ENCODE assay signal across 19 mouse cellular contexts in the genomic region with DNA sequence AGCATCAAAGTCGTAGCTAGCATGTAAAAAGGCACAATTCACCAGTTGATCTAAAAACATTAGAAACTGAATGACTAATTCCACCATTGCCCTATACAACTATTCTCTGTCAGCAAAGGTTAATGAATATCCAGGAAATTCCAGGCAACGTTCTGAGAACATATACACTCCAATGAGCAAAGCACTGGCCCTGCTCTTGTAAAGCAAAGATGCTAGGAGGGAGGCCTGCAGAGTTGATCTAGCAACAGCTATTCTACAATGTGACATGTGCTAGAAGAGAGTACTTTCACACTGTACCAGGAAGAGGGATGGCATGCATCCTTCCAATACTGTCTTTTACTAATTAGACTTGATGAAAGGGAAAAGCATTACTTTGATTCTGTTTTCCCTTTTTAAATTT.
DNase-seq lines count a peak whose midpoint lies in the region; ATAC-seq and TF ChIP-seq lines count a peak whose summit lies in the region.
"Had no signal": no experiment of that assay in that cellular context is flagged by ENCODE, and none has a peak within 500 bp of the region (broad histone marks: within the 10 kb centered on the region; RNA-seq: fewer than 3 reads in every experiment).

No protein-coding gene starts in this region.

- peaks cover 11% of the 10 kb centered on the region; the same call in 1 of the 2 replicates for H3K4me1 ChIP-seq in kidney, embryonic 15.5 days
- no peaks in the 10 kb centered on the region for H3K4me1 ChIP-seq in kidney, postnatal 0 days (replicated peaks; ENCODE audit: insufficient read depth, low read length)
- H3K4me1 ChIP-seq: embryonic facial prominence, embryonic 12.5 days; forebrain, embryonic 13.5 days; forebrain, embryonic 15.5 days had no signal

- H3K27ac ChIP-seq in kidney, embryonic 15.5 days = no peak overlapping the region
- no peak overlapping the region for H3K27ac ChIP-seq in kidney, postnatal 0 days
- H3K27ac ChIP-seq: embryonic facial prominence, embryonic 10.5 days; embryonic facial prominence, embryonic 12.5 days; forebrain, embryonic 13.5 days; forebrain, embryonic 15.5 days had no signal

- TF ChIP-seq CTCF in kidney, postnatal 0 days (IDR thresholded peaks at IDR 0.05; ENCODE audit: low read depth) = no peak
- no peak for TF ChIP-seq CTCF in Patski (IDR thresholded peaks at IDR 0.05)

- no peak for DNase-seq in kidney, postnatal 25 days
- peak; percentile 24 for DNase-seq in kidney, postnatal 0 days (ENCODE audit: low spot score)
- DNase-seq in kidney, adult 11 months = no peak
- peak; percentile 25 for DNase-seq in Patski (ENCODE audit: low read depth, low spot score)
- no peak for DNase-seq in gastrocnemius, postnatal 36 days
- DNase-seq: adrenal gland, adult 8-10 months; adrenal gland, postnatal 14 days; adrenal gland, postnatal 36 days; cerebellum, adult 11-12 months; cerebellum, adult 2 months; cerebellum, adult 9-10 months; cerebellum, postnatal 10 days; cerebellum, postnatal 25 days had no signal

- H3K36me3 ChIP-seq in kidney, embryonic 15.5 days = no peaks in the 10 kb centered on the region
- no peaks in the 10 kb centered on the region for H3K36me3 ChIP-seq in kidney, postnatal 0 days (ENCODE audit: insufficient read depth, low read length)
- H3K36me3 ChIP-seq: embryonic facial prominence, embryonic 10.5 days; embryonic facial prominence, embryonic 12.5 days; forebrain, embryonic 15.5 days had no signal

- 40% methylated on average over 2 of the region's 2 CpGs for WGBS in kidney, embryonic 15.5 days
- 34% methylated on average over 2 of the region's 2 CpGs for WGBS in kidney, postnatal 0 days

- H3K4me3 ChIP-seq in kidney, embryonic 15.5 days (replicated peaks) = no peak overlapping the region
- H3K4me3 ChIP-seq in kidney, postnatal 0 days (replicated peaks; ENCODE audit: low read depth, low read length) = no peak overlapping the region
- H3K4me3 ChIP-seq: embryonic facial prominence, embryonic 10.5 days; embryonic facial prominence, embryonic 12.5 days; forebrain, embryonic 13.5 days; forebrain, embryonic 15.5 days had no signal

- POLR2A ChIA-PET in Patski (lab: Charles Lee) = interaction anchor here (1.0 kb wide), 1 partner anchor 327 kb away, joined by 3 read pairs; no protein-coding TSS in a partner anchor

- CTCF ChIA-PET in Patski (lab: Charles Lee) = interaction anchor here (1.1 kb wide), 1 partner anchor 18 kb away, joined by 3 read pairs; no protein-coding TSS in a partner anchor

- H3K4me2 ChIP-seq in kidney, embryonic 15.5 days = no peak overlapping the region
- H3K4me2 ChIP-seq in kidney, postnatal 0 days (ENCODE audit: low read length) = no peak overlapping the region
- H3K4me2 ChIP-seq: embryonic facial prominence, embryonic 12.5 days; forebrain, embryonic 13.5 days; forebrain, embryonic 15.5 days had no signal

- ATAC-seq in kidney, embryonic 15.5 days (replicated peaks; ENCODE audit: low FRiP score) = peak; percentile 63
- ATAC-seq in kidney, postnatal 0 days (replicated peaks; ENCODE audit: low FRiP score, low read depth) = no peak
- peak; percentile 69 for ATAC-seq in Patski
- ATAC-seq: activated CD4-positive, CD25-positive, alpha-beta regulatory T cell, adult 4 months; forebrain, embryonic 13.5 days; forebrain, embryonic 15.5 days had no signal

- no peaks in the 10 kb centered on the region for H3K9me3 ChIP-seq in kidney, embryonic 15.5 days (replicated peaks)
- no peaks in the 10 kb centered on the region for H3K9me3 ChIP-seq in kidney, postnatal 0 days (replicated peaks; ENCODE audit: low read length)
- H3K9me3 ChIP-seq: embryonic facial prominence, embryonic 10.5 days; embryonic facial prominence, embryonic 12.5 days; forebrain, embryonic 13.5 days; forebrain, embryonic 15.5 days had no signal

- no peak overlapping the region for H3K9ac ChIP-seq in kidney, embryonic 15.5 days
- no peak overlapping the region for H3K9ac ChIP-seq in kidney, postnatal 0 days (ENCODE audit: low read depth, low read length)
- H3K9ac ChIP-seq: embryonic facial prominence, embryonic 12.5 days; forebrain, embryonic 13.5 days; forebrain, embryonic 15.5 days had no signal

- H3K27me3 ChIP-seq in kidney, embryonic 15.5 days = no peaks in the 10 kb centered on the region
- H3K27me3 ChIP-seq in kidney, postnatal 0 days (ENCODE audit: insufficient read depth, low read length) = no peaks in the 10 kb centered on the region
- no peaks in the 10 kb centered on the region for H3K27me3 ChIP-seq in Patski
- H3K27me3 ChIP-seq: embryonic facial prominence, embryonic 12.5 days; forebrain, embryonic 13.5 days; forebrain, embryonic 15.5 days had no signal

- in situ Hi-C loops in Patski (cut with MboI; ENCODE audit: low pct_unique_long_range_greater_than_20kb) = loop anchor here (10.0 kb wide), 1 partner anchor 758 kb away; no protein-coding TSS in a partner anchor

- intact Hi-C loops in gastrocnemius, postnatal 36 days (cut with DNase I) = no loop called here

Comparison
In these comparisons a context has a peak if more than half of its experiments do, and no peak if none do; other contexts are left out.
1. DNase-seq: peak in kidney, postnatal 0 days (single experiment) and Patski (single experiment); none in kidney, postnatal 25 days (0 of 2), kidney, adult 11 months (single experiment) and gastrocnemius, postnatal 36 days (0 of 2).